Mouse (Mus musculus) heart, postnatal 25 days (tissue): ENCODE measurements around the gene Rpgrip1l. TPM values are rescaled to one million over a fixed set of nuclear protein-coding genes. Genes with fewer than 3 reads are reported as not detected.

Experiments used
- DNase-seq: peaks from one replicate; pipeline ENCODE4 v3.0.0; 2022; ENCODE audit warnings: low spot score
- intact Hi-C: fragments of 180-260 bp; cut with DNase I; formaldehyde crosslinking; loops from one replicate; pipeline ENCODE4 v1.15.1; 2025
- total RNA-seq, 2 experiments: library from RNA; stranded (reverse); gene quantifications; 2 replicates each; pipeline ENCODE4 v1.2.3; 2021

The Rpgrip1l gene
- total RNA-seq, 2 experiments from 2014 or later: 3.8 to 5.1 TPM

- intact Hi-C loops: no loop called here
- no peak for DNase-seq
Measured at GRCm38 (mm10) chr8:91281545-91281944, 31.5 kb downstream of the Rpgrip1l start.

DNA sequence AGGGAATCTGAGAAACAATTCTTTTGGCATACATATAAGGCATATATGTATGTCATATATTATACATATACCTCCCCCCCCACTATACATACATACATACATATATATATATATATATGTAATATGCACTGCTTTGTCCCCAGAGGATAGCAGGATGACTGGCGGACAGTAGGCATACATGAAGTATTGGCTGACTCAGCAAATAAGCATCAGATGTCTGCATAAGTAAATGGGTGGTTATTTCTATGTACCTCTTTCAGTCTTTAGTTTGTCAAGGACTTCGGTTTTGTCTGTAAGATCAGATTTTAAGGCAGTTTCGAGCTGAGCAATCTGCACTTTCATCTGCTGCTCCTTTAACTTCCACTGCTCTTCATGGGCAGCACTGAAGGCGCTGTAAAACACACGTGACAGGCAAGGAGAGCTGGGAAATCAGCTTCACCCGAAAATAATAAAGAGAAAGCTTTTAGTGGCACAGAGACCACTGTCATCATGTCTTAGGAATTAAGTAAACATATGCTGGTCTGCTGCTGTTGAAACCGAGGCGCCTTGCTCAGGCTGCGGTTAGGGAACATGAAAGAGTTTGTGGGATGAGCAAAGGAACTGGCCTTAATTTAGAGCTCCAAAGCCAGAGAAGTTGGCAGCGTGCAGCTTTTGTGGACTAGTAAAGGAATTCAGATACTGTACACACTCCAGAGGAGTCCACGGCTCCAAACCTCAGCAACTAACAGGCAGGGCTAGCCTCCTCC, 32.4 kb downstream of the Rpgrip1l start:
- DNase-seq: peak; percentile 6
- intact Hi-C loops: no loop called here

DNA sequence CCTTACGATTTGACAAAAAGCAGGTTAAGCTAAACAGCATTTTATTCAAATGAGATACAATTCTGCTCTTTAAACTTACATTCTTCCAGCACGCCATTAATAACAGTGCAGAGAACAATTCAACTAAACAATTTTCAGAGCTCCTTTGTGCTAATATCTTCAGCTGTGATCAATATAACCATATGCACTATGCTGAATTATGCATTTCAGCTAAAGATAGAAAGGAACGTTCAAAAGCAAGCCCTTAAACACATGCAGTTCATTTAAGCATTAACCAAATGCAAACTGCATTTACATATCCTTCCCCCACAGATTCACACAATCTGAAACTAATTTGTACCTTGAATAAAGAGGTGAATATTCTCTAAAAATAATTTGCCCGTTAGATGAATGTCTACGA, 35.0 kb downstream of the Rpgrip1l start:
- DNase-seq: no peak
- intact Hi-C loops: no loop called here

DNA sequence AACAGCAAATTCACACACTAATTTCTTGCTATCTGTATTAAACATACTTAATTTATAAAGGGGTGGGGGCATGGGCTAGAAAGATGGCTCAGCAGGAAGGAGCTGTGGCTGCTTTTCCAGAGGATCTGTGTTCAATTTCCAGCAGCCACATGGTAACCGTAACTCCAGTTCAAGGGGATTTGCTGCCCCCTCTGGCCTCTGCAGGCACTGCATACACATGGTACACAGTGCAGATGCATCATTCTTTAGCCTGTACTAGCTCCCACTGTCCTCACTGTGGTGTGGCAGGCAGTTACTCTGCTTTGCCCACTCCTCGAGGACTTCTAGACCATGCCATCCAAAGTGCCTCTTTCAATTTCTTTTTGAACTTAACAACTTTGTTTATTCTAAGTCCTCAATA, 36.7 kb downstream of the Rpgrip1l start:
- intact Hi-C loops: no loop called here
- DNase-seq: no peak

DNA sequence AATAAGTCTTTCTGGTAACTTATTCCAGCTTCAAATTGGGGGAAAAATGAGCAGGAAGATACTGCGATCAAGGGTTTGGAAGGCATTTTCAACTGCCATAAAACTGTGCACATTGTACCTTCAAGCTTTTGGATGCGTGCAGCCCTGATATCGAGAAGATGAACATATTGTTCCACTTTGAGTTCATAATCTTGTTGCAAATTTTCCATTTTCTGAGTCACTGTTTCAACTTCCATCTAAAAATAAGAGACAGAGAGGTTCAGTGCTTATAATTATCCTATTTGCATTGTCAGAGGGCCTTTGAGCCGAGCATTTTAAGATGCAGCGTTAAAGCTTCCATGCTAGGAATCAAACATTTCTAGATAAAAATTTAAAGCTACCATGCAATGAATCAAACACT, 39.6 kb downstream of the Rpgrip1l start:
- no peak for DNase-seq
- intact Hi-C loops: no loop called here

DNA sequence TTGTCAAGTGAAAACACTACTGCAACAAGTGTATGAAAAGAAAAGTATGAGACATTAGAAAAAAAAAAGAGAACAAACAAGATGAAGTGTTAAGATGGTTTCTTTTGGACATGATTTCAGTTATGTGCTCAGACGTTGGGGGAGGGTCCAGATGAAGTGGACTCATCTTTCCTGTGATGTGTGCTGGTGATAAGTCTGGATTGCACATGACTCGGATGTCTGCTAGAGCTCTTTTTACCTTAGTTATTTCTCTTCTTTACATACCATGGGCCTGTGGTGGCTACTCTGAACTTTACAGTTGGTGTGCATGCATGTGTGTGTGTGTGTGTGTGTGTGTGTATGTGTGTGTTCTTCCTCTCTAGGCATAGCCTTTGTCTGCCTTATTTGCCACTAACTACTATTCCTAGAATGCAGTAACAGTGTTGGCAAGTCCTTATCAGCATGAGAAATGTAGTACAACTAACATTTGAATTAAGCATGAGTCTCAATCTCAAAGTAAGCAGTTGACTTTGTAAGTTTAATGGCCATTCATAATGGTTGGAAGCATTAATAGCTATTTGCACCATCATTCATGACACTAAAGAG, 43.6 kb downstream of the Rpgrip1l start:
- DNase-seq: no peak
- intact Hi-C loops: no loop called here

- intact Hi-C loops: no loop called here
- no peak for DNase-seq
Measured at GRCm38 (mm10) chr8:91264564-91264963, 48.5 kb downstream of the Rpgrip1l start.

GRCm38 (mm10) chr8:91263939-91264338, 49.1 kb downstream of the Rpgrip1l start:
- DNase-seq: no peak

DNA sequence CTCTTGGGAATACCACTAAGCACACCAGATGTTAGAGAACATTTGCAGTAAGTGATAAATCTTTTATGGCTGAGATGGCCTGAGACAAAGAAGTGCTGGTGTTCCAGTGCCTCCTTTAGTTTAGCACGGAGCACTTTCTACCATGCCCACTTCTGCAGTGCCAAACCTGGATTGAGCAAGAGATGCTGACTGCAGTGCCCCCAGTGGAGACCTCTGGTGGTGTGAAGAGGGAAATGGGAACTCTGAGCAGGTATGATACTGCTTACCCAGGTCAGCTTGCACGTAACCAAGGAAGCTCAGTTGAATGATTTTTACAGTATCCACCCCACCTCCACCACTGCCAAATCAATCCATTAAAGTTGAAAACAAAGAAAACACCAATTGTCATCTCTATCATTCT, 51.5 kb downstream of the Rpgrip1l start:
- DNase-seq: no peak
- intact Hi-C loops: no loop called here

More at GRCm38 (mm10) chr8:91263939-91264338, 49.1 kb downstream of the Rpgrip1l start:
- intact Hi-C loops: no loop called here

- DNase-seq: no peak
- intact Hi-C loops: no loop called here
Measured at GRCm38 (mm10) chr8:91250966-91251365, 62.1 kb downstream of the Rpgrip1l start.

GRCm38 (mm10) chr8:91249758-91250466, 63.1 kb downstream of the Rpgrip1l start:
- intact Hi-C loops: no loop called here
- DNase-seq: no peak

DNA sequence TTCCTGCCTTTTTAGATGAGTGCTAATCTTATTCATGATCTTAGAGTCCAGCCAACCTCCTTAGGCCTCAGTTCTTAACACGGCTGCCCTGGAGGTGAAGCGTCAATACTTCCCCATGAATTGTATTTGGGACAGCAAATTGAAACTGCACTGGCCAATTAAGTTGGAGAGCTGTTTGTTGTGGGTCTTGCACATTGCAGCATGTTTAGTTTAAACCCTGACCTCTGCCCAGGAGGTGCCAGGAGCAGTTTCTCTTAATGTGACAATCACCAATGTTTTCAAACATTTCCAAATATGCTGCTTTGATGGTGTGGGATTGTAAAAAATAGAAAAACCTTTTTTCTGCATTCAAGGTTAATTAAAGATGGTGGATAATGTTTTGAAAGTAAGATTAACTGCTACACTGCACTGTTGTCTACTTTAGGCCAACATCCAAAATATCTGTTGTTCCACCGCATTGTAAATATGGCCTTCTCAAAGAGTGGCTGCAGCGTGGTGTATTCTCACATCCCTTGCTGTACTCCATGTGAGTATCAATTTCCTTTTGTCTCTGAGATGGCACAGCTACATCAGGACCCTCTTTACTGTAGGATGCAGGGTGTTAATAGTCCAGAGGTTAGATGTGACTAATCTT, 67.1 kb downstream of the Rpgrip1l start:
- intact Hi-C loops: no loop called here
- DNase-seq: no peak

DNA sequence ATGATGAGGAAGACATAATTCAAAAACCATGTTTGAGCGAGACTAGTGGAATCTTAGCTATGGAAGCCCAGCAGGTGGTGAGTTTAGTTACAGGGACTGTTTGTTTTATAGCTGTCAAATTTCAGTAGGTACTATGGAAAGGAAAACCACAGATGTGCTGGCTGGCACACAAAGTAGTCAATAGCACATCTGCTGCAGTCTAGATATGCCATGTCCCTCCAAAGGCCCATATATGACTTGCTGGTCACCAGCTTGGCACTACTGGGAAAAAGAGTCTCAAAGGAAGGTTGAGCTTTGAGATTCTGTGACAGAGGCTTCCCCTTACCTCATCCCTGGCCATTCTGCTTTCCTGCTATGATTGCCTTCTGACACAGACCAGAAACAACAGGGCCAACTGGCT, 70.3 kb downstream of the Rpgrip1l start:
- intact Hi-C loops: no loop called here
- no peak for DNase-seq

DNA sequence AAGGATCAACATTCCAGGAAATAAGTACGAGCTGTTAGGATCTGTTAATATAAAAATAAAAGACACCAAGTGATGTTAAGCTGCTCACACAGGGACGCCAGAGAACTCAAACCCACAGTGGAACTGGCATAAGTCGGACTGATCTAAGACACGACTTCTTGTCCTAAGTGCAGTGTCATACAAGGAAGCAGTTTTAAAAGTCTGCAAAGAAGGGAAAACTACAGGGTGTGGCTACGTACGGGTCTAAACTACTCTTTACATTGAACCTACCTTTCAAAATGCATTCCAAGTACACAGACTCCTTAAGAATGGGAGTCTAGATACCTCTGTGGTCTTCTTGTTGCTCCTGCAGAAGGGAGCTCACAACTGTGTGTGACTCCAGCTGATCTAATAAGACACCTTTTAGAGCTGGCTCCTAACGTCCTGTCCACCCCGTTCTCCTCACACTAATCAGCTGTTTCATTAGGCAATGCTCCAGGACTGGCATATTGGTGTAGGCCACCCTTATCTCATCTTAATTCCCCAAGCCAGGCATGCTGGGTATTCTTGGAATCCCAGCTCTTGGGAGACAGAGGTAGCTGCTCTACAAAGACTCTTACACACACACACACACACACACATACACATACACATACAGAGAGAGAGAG, 71.1 kb downstream of the Rpgrip1l start:
- no peak for DNase-seq
- intact Hi-C loops: no loop called here

- DNase-seq: no peak
- intact Hi-C loops: no loop called here
Measured at GRCm38 (mm10) chr8:91241371-91241770, 71.7 kb downstream of the Rpgrip1l start.

GRCm38 (mm10) chr8:91237191-91237590, 75.9 kb downstream of the Rpgrip1l start:
- no peak for DNase-seq
- intact Hi-C loops: no loop called here

DNA sequence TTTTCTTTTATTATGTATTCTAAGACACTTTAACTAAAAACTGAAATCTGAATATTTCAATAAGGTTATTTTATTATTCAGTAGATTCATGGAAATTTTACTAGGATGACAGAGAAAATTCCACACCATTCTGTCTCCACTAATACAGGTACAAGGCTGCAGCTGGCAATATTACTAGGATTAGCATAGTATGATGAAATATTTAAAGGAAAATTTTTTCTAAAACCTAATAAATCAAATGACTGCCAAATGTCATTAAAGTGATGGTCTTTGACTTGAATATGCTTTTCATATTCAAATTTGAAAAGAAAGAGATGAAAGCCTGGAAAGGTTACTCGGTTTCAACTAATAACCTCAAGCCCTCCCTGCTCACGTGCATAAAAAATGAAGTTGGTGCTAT, 79.0 kb downstream of the Rpgrip1l start:
- intact Hi-C loops: no loop called here

GRCm38 (mm10) chr8:91227421-91227841, 85.6 kb downstream of the Rpgrip1l start:
- intact Hi-C loops: no loop called here
- DNase-seq: no peak

More for the DNA sequence above, 79.0 kb downstream of the Rpgrip1l start:
- DNase-seq: no peak

GRCm38 (mm10) chr8:91224227-91224626, 88.8 kb downstream of the Rpgrip1l start:
- no peak for DNase-seq
- intact Hi-C loops: no loop called here

DNA sequence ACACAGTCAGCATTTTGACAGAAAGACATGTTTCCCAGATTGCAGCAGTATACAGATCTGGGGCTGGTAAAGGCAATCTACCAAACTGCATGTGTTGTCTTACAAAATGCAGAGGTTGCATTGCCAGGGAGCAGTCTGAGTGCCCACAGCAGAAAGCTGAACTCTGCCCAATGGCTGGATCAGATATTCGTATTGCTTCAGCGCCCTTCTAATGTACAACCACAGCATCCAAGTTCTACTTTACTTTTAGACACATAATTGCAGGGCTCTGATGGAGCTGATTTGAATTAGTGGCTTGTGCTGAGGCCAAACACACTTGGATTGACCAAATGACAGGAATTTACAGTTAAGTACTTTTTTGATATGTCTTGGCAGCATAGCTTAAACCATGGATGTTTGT, 91.2 kb downstream of the Rpgrip1l start:
- intact Hi-C loops: no loop called here
- no peak for DNase-seq
